Mouse (Mus musculus) ES-Bruce4 (cell line): ENCODE measurements around the gene Sbf2. TPM values are rescaled to one million over a fixed set of nuclear protein-coding genes. Genes with fewer than 3 reads are reported as not detected.

Experiments used
- H3K27ac ChIP-seq: 2 replicates; pipeline ENCODE4 v1.5.1; 2012; ENCODE audit warnings: low read length, inconsistent platforms; ENCODE audit not compliant: insufficient read depth
- H3K27me3 ChIP-seq: 2 replicates; pipeline ENCODE4 v1.6.1; 2012; ENCODE audit warnings: mild to moderate bottlenecking, low read length, inconsistent platforms; ENCODE audit not compliant: control insufficient read depth, poor library complexity, insufficient read depth, severe bottlenecking
- H3K36me3 ChIP-seq: 2 replicates; pipeline ENCODE4 v1.6.1; 2012; ENCODE audit warnings: inconsistent platforms, mild to moderate bottlenecking, low read length, moderate library complexity; ENCODE audit not compliant: control insufficient read depth, poor library complexity, insufficient read depth, severe bottlenecking
- H3K4me1 ChIP-seq: one replicate; pipeline ENCODE4 v1.8.1; 2011; ENCODE audit warnings: low read length; ENCODE audit not compliant: control insufficient read depth, insufficient read depth
- H3K4me3 ChIP-seq: 2 replicates; pipeline ENCODE4 v1.5.1; 2011; ENCODE audit warnings: low read depth, mild to moderate bottlenecking, low read length
- H3K9ac ChIP-seq: 2 replicates; pipeline ENCODE4 v1.6.1; 2012; ENCODE audit warnings: low read depth, mild to moderate bottlenecking, inconsistent platforms; ENCODE audit not compliant: poor library complexity, severe bottlenecking
- H3K9me3 ChIP-seq: replicated peaks from 2 replicates; pipeline ENCODE4 v1.6.1; 2012; ENCODE audit warnings: mild to moderate bottlenecking, low read length, inconsistent platforms; ENCODE audit not compliant: control insufficient read depth, poor library complexity, insufficient read depth, severe bottlenecking
- CTCF ChIP-seq: IDR thresholded peaks from one replicate; pipeline ENCODE4 v1.8.1; 2011; ENCODE audit warnings: low read depth, low read length
- EP300 ChIP-seq: IDR thresholded peaks from 2 replicates; pipeline ENCODE4 v1.6.1; 2011; ENCODE audit warnings: low read depth, low read length; ENCODE audit not compliant: insufficient read depth
- POLR2A ChIP-seq: IDR thresholded peaks from one replicate; pipeline ENCODE4 v1.8.1; 2011; ENCODE audit warnings: low read length; ENCODE audit not compliant: insufficient read depth
- polyA plus RNA-seq: library from polyadenylated mRNA; stranded (reverse); fragments of >200 nt; gene quantifications from 2 replicates; pipeline ENCODE4 v1.2.4, GENCODE M21; 2011; ENCODE audit warnings: low read depth; ENCODE audit not compliant: missing spikeins, insufficient read depth, insufficient read length

Gene Sbf2
- polyA plus RNA-seq, 1 experiment = 65.5 TPM

- Histone ChIP-seq H3K27ac (no peak overlapping the region), H3K4me3 (no peak overlapping the region), H3K36me3 (no peaks in the 10 kb centered on the region), H3K9ac (no peak overlapping the region), H3K4me1 (no peaks in the 10 kb centered on the region), H3K9me3 (no peaks in the 10 kb centered on the region), H3K27me3 (no peaks in the 10 kb centered on the region)
- TF ChIP-seq CTCF (no peak), POLR2A (no peak), EP300 (no peak)
Measured at GRCm38 (mm10) chr7:110353971-110354370, 260.8 kb downstream of the Sbf2 start.

- H3K27me3 ChIP-seq = no peaks in the 10 kb centered on the region
- no peak for TF ChIP-seq EP300
- TF ChIP-seq POLR2A = no peak
- no peak for TF ChIP-seq CTCF
- no peak overlapping the region for H3K27ac ChIP-seq
- H3K9ac ChIP-seq = no peak overlapping the region
- H3K36me3 ChIP-seq = no peaks in the 10 kb centered on the region
- no peaks in the 10 kb centered on the region for H3K4me1 ChIP-seq
- H3K4me3 ChIP-seq = no peak overlapping the region
- H3K9me3 ChIP-seq = no peaks in the 10 kb centered on the region
Measured at GRCm38 (mm10) chr7:110347250-110347649, 267.5 kb downstream of the Sbf2 start.

- H3K27me3 ChIP-seq = no peaks in the 10 kb centered on the region
- no peaks in the 10 kb centered on the region for H3K4me1 ChIP-seq
- no peak overlapping the region for H3K27ac ChIP-seq
- no peaks in the 10 kb centered on the region for H3K9me3 ChIP-seq
- TF ChIP-seq POLR2A (no peak), CTCF (no peak), EP300 (no peak)
- H3K4me3 ChIP-seq = no peak overlapping the region
- no peak overlapping the region for H3K9ac ChIP-seq
- H3K36me3 ChIP-seq = 0 out of 2 replicates have a peak, but pooled peaks cover 2% of the 10 kb centered on the region
Measured at GRCm38 (mm10) chr7:110337601-110338000, 277.1 kb downstream of the Sbf2 start.

GRCm38 (mm10) chr7:110325381-110326110 is 289.2 kb downstream of the Sbf2 start:
- H3K9ac ChIP-seq = no peak overlapping the region

GRCm38 (mm10) chr7:110324852-110325251 is 289.9 kb downstream of the Sbf2 start:
- no peaks in the 10 kb centered on the region for H3K27me3 ChIP-seq
- TF ChIP-seq POLR2A = no peak
- TF ChIP-seq CTCF = no peak
- TF ChIP-seq EP300 = no peak
- H3K9ac ChIP-seq = no peak overlapping the region
- H3K9me3 ChIP-seq = no peaks in the 10 kb centered on the region
- no peaks in the 10 kb centered on the region; the same call in 1 of the 2 replicates for H3K36me3 ChIP-seq
- H3K27ac ChIP-seq = no peak overlapping the region
- H3K4me1 ChIP-seq = no peaks in the 10 kb centered on the region
- H3K4me3 ChIP-seq = no peak overlapping the region

More at GRCm38 (mm10) chr7:110325381-110326110, 289.2 kb downstream of the Sbf2 start:
- H3K4me1 ChIP-seq = no peaks in the 10 kb centered on the region
- H3K4me3 ChIP-seq = no peak overlapping the region
- no peaks in the 10 kb centered on the region for H3K9me3 ChIP-seq
- H3K36me3 ChIP-seq = no peaks in the 10 kb centered on the region; the same call in 1 of the 2 replicates
- TF ChIP-seq EP300 = no peak
- TF ChIP-seq POLR2A = no peak
- no peak for TF ChIP-seq CTCF
- H3K27me3 ChIP-seq = no peaks in the 10 kb centered on the region
- no peak overlapping the region for H3K27ac ChIP-seq

- no peak overlapping the region for H3K27ac ChIP-seq
- no peaks in the 10 kb centered on the region for H3K9me3 ChIP-seq
- no peaks in the 10 kb centered on the region for H3K4me1 ChIP-seq
- TF ChIP-seq CTCF (no peak), EP300 (no peak), POLR2A (no peak)
- no peak overlapping the region for H3K9ac ChIP-seq
- H3K4me3 ChIP-seq = no peak overlapping the region
- H3K27me3 ChIP-seq = no peaks in the 10 kb centered on the region
- no peaks in the 10 kb centered on the region for H3K36me3 ChIP-seq
Measured at GRCm38 (mm10) chr7:110321106-110321505, 293.6 kb downstream of the Sbf2 start.
